Mouse (Mus musculus) frontal cortex, postnatal 10 days (tissue): ENCODE data around the gene LTO1.

Experiments
- DNase-seq, 2 experiments: peaks; one replicate each; pipeline ENCODE4 v3.0.0; 2022; ENCODE audit warnings: low spot score in 2 of 2, mixed read lengths in 1 of 2

The LTO1 gene

DNA sequence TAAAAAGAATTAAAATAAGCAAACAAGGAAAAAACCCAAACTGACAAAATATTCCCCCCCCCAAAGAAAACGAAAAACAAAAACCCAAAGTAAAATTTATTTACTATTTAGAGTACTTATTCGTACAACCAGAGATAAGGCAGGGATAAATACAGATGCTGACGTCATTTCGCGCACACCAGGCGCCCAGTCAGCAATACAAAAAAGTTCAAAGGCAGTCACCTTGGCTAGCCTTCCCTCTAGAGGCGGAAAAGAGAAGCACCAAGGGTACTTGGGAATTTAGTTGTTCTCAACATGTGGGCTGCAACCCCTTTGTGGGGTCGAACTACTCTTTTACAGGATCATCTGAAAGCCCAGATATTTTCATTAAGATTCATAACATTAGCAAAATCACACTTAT, 7.1 kb upstream of the LTO1 start:
- no peak for DNase-seq

DNA sequence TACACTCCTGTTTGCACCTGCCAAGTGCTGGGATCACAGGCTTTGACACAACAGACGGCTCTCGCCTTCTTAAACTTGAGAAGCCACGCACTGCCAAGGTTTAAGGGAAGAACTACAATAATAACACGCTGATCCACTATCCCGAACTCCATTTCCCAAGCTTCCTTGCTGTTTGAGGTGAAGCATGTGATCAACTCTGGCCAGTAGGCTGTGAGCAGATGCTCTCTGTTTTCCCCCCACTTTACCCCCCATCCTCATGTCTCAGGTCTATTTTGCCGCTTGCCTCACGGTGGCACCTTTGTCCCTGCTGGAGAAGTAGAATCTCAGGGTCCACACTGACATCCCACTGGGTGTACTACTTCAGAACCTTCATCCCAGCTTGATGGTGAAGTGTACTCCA, 6.2 kb upstream of the LTO1 start:
- DNase-seq = no peak

DNA sequence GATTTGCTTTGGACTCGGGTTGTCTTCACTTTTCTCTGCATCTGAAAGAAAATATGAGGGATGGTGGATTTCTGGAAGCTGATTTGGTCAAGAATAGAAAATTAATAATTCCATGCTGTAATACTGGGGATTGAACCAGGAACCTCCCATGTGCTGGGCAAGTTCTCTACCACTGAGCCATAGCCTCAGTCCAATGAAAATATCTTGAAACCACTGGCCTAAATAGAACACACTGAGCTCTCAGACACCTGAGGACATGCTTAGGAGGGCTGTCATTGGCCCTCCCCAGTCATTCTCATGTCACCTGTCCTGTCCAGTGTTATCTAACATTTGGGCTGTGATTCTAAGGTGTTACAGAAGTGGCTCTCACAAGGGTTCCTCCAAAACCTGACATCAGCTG, 3.8 kb upstream of the LTO1 start:
- no peak for DNase-seq

DNA sequence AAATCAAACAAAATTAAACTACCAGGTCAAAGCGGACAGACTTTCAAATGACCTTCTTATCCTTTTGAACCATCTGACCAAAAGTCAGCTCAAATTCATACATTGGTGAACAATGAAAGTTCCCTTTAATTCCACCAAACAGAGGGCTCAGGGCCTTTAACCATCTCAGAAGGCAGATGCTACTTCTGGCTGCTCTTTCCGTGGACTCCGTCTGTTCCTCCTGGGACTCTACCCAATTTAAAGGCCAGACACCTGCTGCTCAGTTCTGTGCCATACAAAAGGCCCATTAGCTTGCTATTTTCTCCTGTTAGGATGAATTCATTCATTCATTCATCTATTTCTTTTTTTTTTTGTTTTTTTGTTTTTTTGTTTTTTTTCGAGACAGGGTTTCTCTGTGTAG, 2.0 kb upstream of the LTO1 start:
- DNase-seq = no peak

DNA sequence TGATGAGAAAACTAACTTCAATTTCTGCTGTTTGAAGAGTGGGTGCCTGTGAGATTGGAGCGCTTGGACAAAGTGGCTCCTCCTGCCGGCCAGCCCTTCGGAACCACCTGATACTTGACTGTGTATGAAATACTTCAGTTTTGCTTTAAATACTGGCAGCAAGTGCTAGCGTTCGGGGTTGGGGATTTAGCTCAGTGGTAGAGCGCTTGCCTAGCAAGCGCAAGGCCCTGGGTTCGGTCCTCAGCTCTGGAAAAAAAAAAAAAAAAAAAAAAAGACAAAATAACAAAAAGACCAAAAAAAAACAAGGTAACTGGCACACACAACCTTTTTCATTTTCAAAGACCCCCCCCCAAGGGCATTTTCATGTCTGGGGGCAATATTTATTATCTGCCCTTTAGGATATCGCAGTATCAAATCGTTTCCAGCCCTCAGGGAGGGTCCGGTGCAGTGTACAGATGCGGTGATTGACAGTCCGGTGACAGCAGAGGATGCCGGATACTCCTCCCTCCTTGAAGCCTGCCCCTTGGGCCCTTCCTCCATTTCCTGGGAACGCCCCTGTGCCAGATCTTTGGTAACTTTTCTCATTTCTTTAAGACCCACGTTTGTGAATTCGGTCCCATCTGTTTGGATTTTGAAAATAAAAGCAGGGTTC, 478 bp upstream of the LTO1 start:
- peak in 1 of 2 experiments; percentile 63 for DNase-seq

DNA sequence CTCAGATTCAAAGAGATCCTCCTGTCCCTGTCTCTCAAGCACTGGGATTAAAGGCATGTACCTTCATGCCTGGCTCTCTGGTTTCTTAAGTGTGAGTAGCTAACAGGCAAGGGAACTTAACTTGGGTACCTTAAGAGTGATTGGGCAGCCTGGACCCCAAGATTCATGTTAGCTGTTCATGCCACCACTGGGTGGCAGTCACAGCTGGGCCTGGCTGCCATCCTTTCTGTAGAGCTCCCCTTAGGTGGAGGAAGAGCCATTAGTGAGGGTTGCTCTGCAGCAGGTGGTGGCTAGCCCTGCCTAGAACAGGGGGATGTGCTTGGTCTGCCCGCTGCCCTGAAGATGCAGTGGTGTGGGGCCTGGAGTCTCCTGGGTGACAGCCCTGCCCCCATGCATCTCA, 3.9 kb downstream of the LTO1 start:
- no peak for DNase-seq

DNA sequence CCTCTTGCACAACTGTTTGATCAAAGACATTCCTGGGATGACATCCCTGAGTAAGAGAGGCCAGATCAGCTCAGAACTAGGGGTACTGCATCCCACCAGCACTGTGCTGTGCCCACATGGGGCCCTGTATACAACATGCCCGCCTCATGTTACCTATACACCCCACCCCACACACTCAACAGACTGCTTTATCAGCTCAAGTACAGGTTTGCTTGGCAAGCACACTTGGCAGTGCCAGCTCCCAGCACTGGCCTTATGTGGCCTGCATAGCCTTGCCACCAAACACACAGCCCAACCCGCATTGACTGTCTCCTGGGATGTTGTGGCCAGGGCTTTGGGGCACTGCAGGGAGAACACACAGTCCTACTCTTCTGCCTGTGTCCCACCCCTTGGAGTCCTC, 12.7 kb downstream of the LTO1 start:
- no peak for DNase-seq

DNA sequence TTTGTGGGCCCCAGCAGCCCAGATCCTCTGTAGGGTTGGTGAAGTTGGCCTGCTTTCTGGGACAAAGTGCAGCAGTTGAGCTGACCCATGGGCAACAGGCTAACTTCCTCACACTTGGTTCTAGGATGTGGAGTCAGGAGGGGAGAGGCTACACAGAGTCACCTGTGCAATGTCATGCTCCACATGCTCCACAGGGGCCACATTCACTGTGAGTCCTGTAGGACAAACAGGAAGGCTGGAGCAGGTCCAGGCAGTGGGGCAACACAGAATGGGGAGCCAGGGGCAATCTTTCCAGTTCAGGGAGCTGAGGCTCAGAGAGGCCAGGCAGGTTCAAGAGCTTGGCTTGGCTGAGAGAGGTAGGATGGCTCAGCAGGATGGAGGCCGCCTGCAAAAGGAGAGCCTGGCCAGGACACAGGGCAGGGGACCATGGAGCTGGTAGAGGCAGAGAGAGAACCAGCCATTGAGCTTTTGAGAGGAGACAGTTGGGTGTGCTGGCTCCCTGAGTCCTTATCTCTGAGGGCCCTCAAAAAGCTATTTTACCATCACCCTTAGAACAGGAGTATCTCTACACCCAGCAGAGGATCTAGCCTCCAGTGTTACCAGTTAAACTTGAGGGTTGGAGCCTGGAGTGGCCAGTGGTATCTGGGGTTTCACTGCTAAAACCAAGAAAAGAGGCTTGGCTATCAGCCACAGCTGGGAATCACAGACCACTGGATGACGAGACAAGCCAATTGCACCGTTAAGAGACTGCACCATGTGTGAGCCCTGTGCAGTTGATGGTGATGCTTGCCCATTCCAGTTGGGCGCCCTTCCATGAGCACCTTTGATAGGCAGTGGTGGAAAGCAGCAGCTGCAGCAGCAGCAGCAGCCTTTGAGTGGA, 13.3 kb downstream of the LTO1 start:
- no peak for DNase-seq

DNA sequence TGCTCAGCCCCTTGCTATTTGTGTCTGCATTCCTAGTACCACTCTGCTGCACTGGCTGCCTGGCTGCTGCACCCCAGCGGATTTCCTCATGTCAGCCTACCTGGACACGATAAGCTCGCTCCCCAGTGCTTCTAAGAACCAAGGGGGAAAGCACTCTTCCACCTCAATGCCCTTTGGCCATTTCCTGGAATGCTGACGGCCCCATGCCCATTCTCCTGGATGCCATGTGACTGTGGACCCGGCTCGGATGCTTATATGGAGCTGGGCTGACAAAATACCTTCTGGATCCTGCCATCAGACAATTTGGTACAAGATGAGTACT, 13.9 kb downstream of the LTO1 start:
- DNase-seq = no peak

DNA sequence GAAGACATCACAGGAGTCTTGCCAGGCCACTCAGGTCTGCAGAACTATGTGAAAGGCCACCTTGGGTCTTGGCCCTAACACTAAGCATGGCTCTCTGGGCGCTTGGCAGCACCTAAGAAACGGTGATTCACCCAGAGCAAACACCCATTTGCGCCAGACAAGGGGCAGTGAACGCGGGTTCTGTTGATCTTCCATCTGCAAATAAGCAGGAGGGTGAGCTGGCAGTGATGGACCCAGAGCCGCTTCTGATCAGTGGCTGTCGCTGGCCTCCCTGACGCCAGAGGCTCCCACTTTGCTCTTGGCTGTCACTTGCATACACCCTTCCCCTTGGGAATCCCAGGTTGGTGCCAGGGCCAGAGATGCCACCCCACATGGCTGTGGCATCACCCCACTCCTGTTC, 14.6 kb downstream of the LTO1 start:
- DNase-seq = no peak

DNA sequence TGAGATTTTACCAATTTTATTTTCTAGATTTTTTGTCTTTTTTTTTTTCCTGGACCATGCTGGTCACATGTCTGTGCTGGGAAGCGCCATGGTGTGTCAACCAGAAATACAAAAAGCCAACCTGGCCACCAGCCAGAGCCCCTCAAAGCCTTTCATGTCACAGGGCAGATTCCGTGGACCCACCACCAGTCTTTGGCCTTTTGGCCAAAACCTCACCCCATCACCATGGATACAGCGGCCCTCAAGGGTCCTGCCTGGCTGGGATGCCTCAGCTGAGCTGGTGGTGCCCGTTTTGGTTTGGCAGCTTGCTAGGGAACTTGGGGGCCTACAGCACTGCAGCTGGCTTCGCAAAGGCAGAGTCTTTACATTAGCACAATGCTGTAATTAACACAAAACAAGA, 15.0 kb downstream of the LTO1 start:
- DNase-seq = no peak

DNA sequence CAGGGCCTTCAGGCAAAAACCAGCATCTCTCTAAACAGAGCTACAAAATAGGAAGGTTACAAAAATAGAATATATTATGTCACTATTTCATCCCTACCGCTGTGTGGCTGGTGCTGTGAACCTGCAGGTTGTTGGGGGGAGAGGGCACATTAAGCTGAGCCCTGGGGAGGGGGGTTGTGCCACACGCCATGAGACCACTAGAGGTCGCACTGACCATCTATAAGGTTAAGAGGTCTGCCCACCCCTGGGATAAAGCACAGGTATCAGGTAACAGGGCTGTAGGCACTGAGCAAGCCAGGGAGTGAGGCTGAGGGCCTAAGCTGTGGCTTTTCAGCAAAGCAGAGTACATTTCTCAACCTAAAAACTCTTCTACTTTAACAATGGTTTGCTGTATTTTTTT, 16.9 kb downstream of the LTO1 start:
- DNase-seq = no peak

DNA sequence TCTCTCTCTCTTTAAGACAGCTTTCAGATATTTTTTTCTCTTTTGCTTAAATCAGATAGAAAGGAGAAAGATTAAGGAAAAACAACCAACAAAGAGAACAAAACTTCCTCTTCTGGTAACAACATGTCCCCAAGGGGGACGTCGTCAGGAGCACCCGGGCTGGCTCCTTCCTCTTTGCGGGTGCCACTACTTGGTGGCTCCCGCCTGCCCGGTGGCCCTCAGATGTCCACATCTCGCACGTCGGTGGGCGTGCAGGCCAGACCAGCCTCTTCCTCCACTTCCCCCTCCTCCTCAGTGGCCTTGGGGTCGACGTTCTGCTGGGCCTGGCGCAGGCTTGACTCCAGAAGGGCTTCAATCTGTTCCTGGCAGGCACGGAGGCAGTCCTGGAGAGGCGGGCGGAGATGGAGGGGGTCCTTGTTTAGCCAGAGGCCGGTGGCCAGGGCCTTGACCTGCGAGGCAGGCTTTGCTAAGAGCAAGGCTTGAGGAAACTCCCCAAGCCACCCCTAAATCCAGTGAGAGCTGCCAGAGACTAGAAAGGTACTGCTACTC, 17.6 kb downstream of the LTO1 start:
- no peak for DNase-seq

DNA sequence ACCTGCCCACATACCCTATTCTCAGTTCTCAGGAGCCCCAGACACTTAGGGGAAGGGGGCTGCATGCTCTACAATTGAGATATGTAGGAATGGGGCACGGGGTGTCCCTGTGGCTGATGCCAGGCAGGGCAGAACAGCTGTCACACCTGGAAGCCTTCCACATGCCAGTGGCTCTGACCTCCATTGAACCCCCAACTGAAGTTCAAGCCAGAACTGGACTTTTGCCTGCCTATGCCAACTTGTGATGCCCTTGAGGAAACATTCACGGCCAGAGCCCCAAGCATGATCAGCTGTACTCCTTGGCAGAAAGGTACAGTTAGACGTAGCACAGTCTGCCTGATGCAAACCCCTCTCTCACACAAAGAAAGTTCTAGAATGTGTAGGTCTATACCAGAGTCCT, 18.4 kb downstream of the LTO1 start:
- no peak for DNase-seq

DNA sequence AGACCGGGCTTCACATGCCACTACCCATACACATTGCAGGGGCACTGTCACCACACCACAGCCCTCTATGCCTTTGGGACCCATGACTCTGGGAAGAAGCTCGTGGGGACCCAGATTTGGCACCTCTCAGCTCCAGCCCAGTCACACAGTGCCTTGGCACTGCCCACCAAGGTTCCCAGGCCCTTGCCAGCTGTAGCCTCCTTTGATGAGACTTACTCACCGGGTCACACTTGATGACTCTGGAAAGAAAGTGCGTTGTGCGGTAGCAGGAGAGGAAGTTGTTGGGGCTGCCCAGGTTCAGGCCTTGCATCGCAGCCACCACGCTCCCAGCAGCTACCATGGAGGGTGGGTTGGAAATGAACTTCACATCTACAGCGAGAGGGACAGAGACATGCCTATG, 18.9 kb downstream of the LTO1 start:
- DNase-seq = no peak

DNA sequence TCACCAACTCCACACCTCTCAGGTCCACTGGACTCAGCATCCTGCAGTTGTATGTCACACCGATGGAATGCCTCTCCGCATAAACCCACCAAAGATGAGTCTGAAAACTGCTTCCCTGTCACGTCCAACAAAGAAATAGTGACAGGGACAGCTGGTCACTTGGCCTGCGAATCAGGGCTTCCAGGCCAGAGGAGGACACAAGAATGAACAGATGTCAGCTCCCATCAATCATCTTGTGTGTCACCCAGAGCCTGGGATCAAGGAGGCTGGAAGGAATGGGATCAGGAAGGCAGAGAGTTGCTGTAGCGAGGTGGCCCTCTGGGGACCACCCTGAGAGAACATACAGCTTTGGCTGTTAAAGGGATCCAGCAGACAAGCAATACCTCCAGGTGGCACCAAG, 20.0 kb downstream of the LTO1 start:
- DNase-seq = no peak

DNA sequence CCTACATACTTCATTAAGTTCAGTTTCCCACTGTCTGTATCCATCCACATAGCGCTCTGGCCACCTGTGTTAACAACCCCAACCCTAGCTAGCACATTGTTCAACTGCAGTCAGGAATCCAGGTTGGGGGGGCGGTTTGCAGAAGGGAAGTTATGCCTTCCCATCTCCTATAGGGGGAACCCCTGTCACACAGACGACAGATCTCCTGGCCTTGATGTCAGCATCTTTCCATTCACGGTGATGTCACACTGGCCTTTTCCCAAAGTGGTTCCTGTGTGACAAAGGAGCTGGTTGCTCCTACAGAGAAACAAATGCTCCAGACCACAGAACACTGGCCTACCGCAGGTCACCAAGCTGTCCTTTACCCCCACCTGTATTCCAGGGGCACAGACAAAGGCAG, 20.7 kb downstream of the LTO1 start:
- no peak for DNase-seq

DNA sequence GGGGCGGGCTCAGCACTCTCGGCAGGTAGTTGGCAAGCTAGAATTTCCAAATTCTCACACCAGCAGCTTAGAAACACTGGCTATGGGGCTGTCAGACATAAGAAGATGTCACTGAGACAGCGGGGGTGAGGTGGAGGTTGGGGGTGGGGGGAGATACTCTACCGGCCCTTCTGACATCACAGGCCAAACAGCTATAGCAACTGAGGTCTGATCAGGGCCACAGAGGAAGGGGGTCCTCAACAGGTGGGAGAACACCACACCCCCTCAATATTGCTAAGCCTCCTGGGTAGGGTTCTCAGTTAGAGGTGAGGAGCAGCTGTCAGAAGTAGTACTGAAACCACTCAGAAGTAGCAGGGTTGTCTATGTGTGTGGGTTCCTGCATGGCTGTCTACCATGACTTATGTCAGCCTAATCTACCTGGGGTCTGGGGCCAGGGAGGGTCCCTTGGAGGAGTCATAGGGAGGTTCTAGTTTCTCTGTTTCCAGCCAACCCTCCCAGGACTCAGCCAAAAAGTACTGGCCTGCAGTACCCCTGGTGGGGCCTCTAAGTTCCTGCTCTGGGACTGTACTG, 21.5 kb downstream of the LTO1 start:
- DNase-seq = no peak

DNA sequence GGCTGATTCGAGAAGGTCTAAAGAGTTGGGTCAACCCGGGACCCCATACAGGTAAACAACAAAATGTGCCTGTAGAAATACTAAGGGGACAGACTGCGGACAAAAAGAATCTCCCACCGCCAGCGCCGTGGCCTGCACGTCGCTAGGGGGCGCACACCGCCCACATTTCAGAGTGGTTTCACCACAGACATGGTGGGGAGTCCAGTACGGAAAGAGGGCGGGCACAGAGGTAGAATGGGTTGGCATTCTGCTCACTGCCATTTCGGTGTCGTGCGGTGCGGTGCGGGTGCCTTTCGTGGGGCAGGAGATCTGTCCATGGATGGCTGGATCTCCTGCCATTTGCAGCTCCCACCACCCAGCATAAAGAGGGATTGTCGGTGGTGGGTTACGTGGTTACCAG, 22.6 kb downstream of the LTO1 start:
- peak; percentile 72 to 86 for DNase-seq

DNA sequence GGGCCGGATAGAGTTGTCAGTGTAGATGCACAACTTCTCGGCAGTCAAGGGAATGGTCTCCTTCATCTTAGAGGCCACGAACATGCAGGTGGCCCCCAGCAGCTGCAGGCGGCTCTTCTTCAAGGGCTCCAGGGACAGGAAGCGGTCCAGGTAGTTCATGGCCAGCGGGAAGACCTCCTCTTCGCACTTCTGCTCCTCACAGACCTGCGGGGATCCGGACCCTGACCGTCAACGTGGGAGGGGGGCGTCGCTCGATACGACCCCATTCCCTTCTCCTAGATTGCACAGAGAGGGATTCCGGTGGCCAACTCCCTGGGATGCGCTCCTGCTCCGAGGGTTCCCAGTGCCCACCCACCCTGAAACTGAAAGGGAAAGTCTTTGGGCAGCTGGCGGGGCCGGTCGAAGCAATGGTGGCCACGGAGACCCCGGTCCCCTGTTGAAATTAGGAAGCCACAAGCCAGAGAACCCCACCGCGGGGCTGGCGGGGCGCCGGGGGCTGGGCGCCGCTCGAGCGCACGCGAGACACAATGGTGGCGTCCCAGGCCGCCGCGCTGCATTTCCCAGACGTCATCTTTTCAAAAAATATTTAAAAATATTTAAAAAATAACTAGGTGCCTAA, 23.1 kb downstream of the LTO1 start:
- no peak for DNase-seq

DNA sequence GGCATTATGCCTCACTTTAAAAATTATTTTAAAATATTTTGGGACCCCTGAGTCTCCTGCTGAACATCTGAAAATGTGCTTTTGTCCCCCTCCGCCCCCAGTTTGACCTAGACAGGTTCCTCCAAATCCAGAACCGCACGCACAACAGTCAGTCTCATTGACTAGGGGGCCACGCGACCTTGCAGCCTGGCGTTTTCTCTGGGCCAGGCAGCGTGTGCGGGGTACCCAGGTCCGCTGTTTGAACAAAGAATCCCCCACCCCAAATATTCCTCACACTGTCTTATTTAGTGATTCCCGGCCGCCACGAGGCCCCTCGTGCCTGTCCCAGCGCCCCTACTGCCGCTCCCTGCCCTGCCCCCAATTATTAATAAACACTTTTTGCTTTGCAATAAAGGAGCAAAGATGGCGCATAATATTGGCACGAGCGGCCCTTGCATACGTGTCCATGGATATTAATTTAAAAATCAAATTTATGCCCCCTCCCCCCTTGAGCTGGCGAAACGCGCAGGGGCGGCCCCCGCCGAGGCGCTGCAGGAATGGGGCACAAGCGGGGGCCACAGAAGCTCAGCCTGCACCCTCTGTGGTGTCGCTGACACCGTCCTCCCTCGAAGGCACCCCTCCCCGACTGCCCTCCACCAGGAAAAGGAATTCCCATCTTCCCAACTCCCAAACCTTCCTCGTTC, 23.9 kb downstream of the LTO1 start:
- no peak for DNase-seq
